Mouse (Mus musculus): ENCODE measurements around the gene Tnfrsf13b.
A peak's percentile ranks its signal among the peaks of the same experiment; 100 is the strongest.

DNA sequence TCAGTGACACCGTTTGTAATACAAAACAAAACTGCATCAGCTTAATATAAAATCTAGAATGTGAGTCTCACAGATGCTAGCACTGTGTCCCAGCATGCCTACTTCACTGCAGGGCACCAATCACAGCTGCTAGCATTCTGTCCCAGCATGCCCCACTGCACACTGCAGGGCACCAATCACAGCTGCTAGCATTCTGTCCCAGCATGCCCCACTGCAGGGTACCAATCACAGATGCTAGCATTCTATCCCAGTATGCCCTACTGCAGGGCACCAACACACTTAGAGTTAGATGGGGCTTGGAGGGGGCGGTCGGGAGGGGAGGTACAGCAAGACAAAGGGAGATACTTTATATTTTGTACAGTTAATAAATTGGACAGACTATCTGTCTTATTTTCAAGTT, 35.4 kb upstream of the Tnfrsf13b start:
- no peak for TF ChIP-seq KAT2A (IDR thresholded peaks at IDR 0.05; ENCODE audit: insufficient replicate concordance, low read length)
- TF ChIP-seq MAFK (IDR thresholded peaks at IDR 0.05; ENCODE audit: insufficient replicate concordance, low read length), result no peak
- no peak for TF ChIP-seq POLR2AphosphoS2 (IDR thresholded peaks at IDR 0.05; ENCODE audit: low read depth, low read length)
- peak; percentile 64 for TF ChIP-seq HCFC1 (IDR thresholded peaks at IDR 0.05; ENCODE audit: low read depth, low read length)
- peak; percentile 36; the same call in 1 of the 2 replicates for TF ChIP-seq POLR2A (IDR thresholded peaks at IDR 0.05; ENCODE audit: low read depth, low read length)
- no peak for TF ChIP-seq MXI1 (IDR thresholded peaks at IDR 0.05; ENCODE audit: low read depth, low read length)
- TF ChIP-seq TCF12 (IDR thresholded peaks at IDR 0.05; ENCODE audit: low read depth, low read length), result no peak
- no peak for TF ChIP-seq JUN (IDR thresholded peaks at IDR 0.05; ENCODE audit: insufficient read depth, low read depth, low read length)
- no peak for TF ChIP-seq GABPA (IDR thresholded peaks at IDR 0.05; ENCODE audit: insufficient replicate concordance, low read depth, low read length)
